Mouse (Mus musculus) spleen, postnatal 14 days (tissue): Measurements from ENCODE around the gene Kit.

Experiments used
- DNase-seq, 2 experiments: peaks; one replicate each; pipeline ENCODE4 v3.0.0; 2021 to 2022; ENCODE audit warnings: low spot score in 2 of 2

Gene Kit

GRCm38 (mm10) chr5:75632846-75633640 is 58.3 kb downstream of the Kit start:
- DNase-seq, result no peak

GRCm38 (mm10) chr5:75635385-75635784 is 60.7 kb downstream of the Kit start:
- no peak for DNase-seq

- DNase-seq, result no peak
These were observed 65.9 kb downstream of the Kit start for GRCm38 (mm10) chr5:75640637-75641036.

- DNase-seq, result no peak
These were observed 72.3 kb downstream of the Kit start for GRCm38 (mm10) chr5:75647046-75647445.

GRCm38 (mm10) chr5:75650566-75650965 is 75.8 kb downstream of the Kit start:
- no peak for DNase-seq

- DNase-seq, result no peak
These were observed 78.7 kb downstream of the Kit start for GRCm38 (mm10) chr5:75653431-75653830.

- DNase-seq, result no peak
These were observed 83.9 kb downstream of the Kit start for GRCm38 (mm10) chr5:75658575-75658974.

- no peak for DNase-seq
These were observed 85.6 kb downstream of the Kit start for GRCm38 (mm10) chr5:75660342-75660741.

GRCm38 (mm10) chr5:75662466-75662865 is 87.8 kb downstream of the Kit start:
- no peak for DNase-seq

- no peak for DNase-seq
These were observed 89.1 kb downstream of the Kit start for GRCm38 (mm10) chr5:75663768-75664167.

GRCm38 (mm10) chr5:75667083-75667482 is 92.4 kb downstream of the Kit start:
- no peak for DNase-seq

- no peak for DNase-seq
These were observed 96.5 kb downstream of the Kit start for GRCm38 (mm10) chr5:75671136-75671788.

GRCm38 (mm10) chr5:75676024-75676423 is 101.3 kb downstream of the Kit start:
- DNase-seq, result no peak

GRCm38 (mm10) chr5:75679896-75680295 is 105.2 kb downstream of the Kit start:
- no peak for DNase-seq

- no peak for DNase-seq
These were observed 120.6 kb downstream of the Kit start for GRCm38 (mm10) chr5:75695162-75695809.

- no peak for DNase-seq
These were observed 122.2 kb downstream of the Kit start for GRCm38 (mm10) chr5:75696960-75697359.

- DNase-seq, result no peak
These were observed 123.8 kb downstream of the Kit start for GRCm38 (mm10) chr5:75698556-75698955.

GRCm38 (mm10) chr5:75699081-75699480 is 124.4 kb downstream of the Kit start:
- DNase-seq, result no peak

- DNase-seq, result no peak
These were observed 124.8 kb downstream of the Kit start for GRCm38 (mm10) chr5:75699516-75699915.

GRCm38 (mm10) chr5:75701662-75702061 is 126.9 kb downstream of the Kit start:
- DNase-seq, result no peak

GRCm38 (mm10) chr5:75702080-75702479 is 127.4 kb downstream of the Kit start:
- DNase-seq, result no peak

GRCm38 (mm10) chr5:75704584-75705175 is 130.0 kb downstream of the Kit start:
- no peak for DNase-seq
